Mouse (Mus musculus): ENCODE data around the gene Ly6g6f. TPM values are rescaled to one million over a fixed set of nuclear protein-coding genes. Genes with fewer than 3 reads are reported as not detected.

Ly6g6f gene
- total RNA-seq (2014; fragmentation: Nextera tagmentation) (not detected in 2 replicates), total RNA-seq (2017) (0.23 and 0.27 TPM in 2 replicates), polyA plus RNA-seq (2012) (0.10 and 0.24 TPM in 2 replicates)

- no peak within 1 kb of the TSS for H3K4me3 ChIP-seq (ENCODE audit: low read depth, low read length)
- H3K9me3 ChIP-seq (replicated peaks): no peaks in the 10 kb centered on the region
- H3K36me3 ChIP-seq (replicated peaks): peaks cover 3% of the 10 kb centered on the region
- TF ChIP-seq POLR2AphosphoS5 (IDR thresholded peaks at IDR 0.05; ENCODE audit: insufficient replicate concordance, low read depth, low read length): no peak
- TF ChIP-seq CTCF (IDR thresholded peaks at IDR 0.05; ENCODE audit: low read depth, low read length): no peak
- no peak for TF ChIP-seq GATA1 (IDR thresholded peaks at IDR 0.05; ENCODE audit: borderline replicate concordance, low read length)
- no peak for TF ChIP-seq TAL1 (conservative IDR thresholded peaks at IDR 0.05; ENCODE audit: low read depth, low read length)
- no peak for TF ChIP-seq GATA2 (IDR thresholded peaks at IDR 0.05; ENCODE audit: borderline replicate concordance, low read depth, low read length)
- H3K4me1 ChIP-seq (ENCODE audit: insufficient read depth, low read depth, low read length): peaks cover 64% of the 10 kb centered on the region
- H3K27me3 ChIP-seq (ENCODE audit: insufficient read depth, low read length): no peaks in the 10 kb centered on the region
- ATAC-seq (ENCODE audit: extremely low read depth, insufficient number of reproducible peaks, low FRiP score, poor library complexity, severe bottlenecking) (peak; percentile 38; the same call in 1 of the 2 replicates), DNase-seq (ENCODE audit: low spot score) (no peak)
Measured at GRCm38 (mm10) chr17:35085208-35085865, at the start of gene Ly6g6f. Gene Ly6g6f, minus strand, starts transcription at chr17:35085610.

- Histone ChIP-seq H3K4me1 (ENCODE audit: insufficient read depth, low read depth, low read length) (peaks cover 43% of the 10 kb centered on the region), H3K9me3 (replicated peaks) (no peaks in the 10 kb centered on the region), H3K4me3 (ENCODE audit: low read depth, low read length) (peak within 1 kb of the TSS; percentile 99), H3K27me3 (ENCODE audit: insufficient read depth, low read length) (no peaks in the 10 kb centered on the region), H3K36me3 (replicated peaks) (peaks cover 57% of the 10 kb centered on the region)
- ATAC-seq (ENCODE audit: extremely low read depth, insufficient number of reproducible peaks, low FRiP score, poor library complexity, severe bottlenecking) (peak; percentile 74), DNase-seq (ENCODE audit: low spot score) (peak; percentile 89)
- TF ChIP-seq GATA1 (IDR thresholded peaks at IDR 0.05; ENCODE audit: borderline replicate concordance, low read length): no peak
- TF ChIP-seq POLR2AphosphoS5 (IDR thresholded peaks at IDR 0.05; ENCODE audit: insufficient replicate concordance, low read depth, low read length): no peak
- no peak for TF ChIP-seq GATA2 (IDR thresholded peaks at IDR 0.05; ENCODE audit: borderline replicate concordance, low read depth, low read length)
- TF ChIP-seq CTCF (IDR thresholded peaks at IDR 0.05; ENCODE audit: low read depth, low read length): no peak
- no peak for TF ChIP-seq TAL1 (conservative IDR thresholded peaks at IDR 0.05; ENCODE audit: low read depth, low read length)
Measured at GRCm38 (mm10) chr17:35134801-35135590, 49.6 kb upstream of the Ly6g6f start, which contains the start of gene Bag6. Gene Bag6, plus strand, starts transcription at chr17:35135178.

DNA sequence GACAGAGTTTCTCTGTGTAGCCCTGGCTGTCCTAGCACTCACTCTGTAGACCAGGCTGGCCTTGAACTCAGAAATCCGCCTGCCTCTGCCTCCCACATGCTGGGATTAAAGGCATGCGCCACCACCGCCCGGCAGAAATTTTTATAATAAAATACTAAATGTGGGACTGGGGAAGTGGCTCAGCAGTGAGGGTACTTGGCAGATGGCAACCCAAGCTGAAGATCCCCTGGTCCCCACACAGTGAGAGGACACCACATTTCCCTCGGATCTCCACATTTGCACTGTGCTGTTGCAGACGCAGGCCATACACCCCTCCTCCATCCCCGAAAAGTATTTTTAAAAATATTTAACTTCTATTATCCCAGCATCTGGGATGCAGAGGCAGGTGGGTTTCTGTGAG lies 48.1 kb upstream of the Ly6g6f start:
- ATAC-seq (ENCODE audit: extremely low read depth, insufficient number of reproducible peaks, low FRiP score, poor library complexity, severe bottlenecking) (no peak), DNase-seq (ENCODE audit: low spot score) (no peak)
- peaks cover 55% of the 10 kb centered on the region for H3K36me3 ChIP-seq (replicated peaks)
- H3K9me3 ChIP-seq (replicated peaks): no peaks in the 10 kb centered on the region
- peaks cover 42% of the 10 kb centered on the region for H3K4me1 ChIP-seq (ENCODE audit: insufficient read depth, low read depth, low read length)
- no peaks in the 10 kb centered on the region for H3K27me3 ChIP-seq (ENCODE audit: insufficient read depth, low read length)
- TF ChIP-seq TAL1 (conservative IDR thresholded peaks at IDR 0.05; ENCODE audit: low read depth, low read length) (no peak), POLR2AphosphoS5 (IDR thresholded peaks at IDR 0.05; ENCODE audit: insufficient replicate concordance, low read depth, low read length) (no peak), GATA1 (IDR thresholded peaks at IDR 0.05; ENCODE audit: borderline replicate concordance, low read length) (no peak), CTCF (IDR thresholded peaks at IDR 0.05; ENCODE audit: low read depth, low read length) (no peak), GATA2 (IDR thresholded peaks at IDR 0.05; ENCODE audit: borderline replicate concordance, low read depth, low read length) (no peak)
- no peak overlapping the region; the same call in 1 of the 2 replicates for H3K4me3 ChIP-seq (ENCODE audit: low read depth, low read length)

- Histone ChIP-seq H3K36me3 (replicated peaks) (peaks cover 54% of the 10 kb centered on the region), H3K4me3 (ENCODE audit: low read depth, low read length) (no peak overlapping the region), H3K27me3 (ENCODE audit: insufficient read depth, low read length) (no peaks in the 10 kb centered on the region), H3K4me1 (ENCODE audit: insufficient read depth, low read depth, low read length) (peaks cover 41% of the 10 kb centered on the region), H3K9me3 (replicated peaks) (no peaks in the 10 kb centered on the region)
- ATAC-seq (ENCODE audit: extremely low read depth, insufficient number of reproducible peaks, low FRiP score, poor library complexity, severe bottlenecking) (no peak), DNase-seq (ENCODE audit: low spot score) (no peak)
- TF ChIP-seq CTCF (IDR thresholded peaks at IDR 0.05; ENCODE audit: low read depth, low read length): no peak
- no peak for TF ChIP-seq GATA2 (IDR thresholded peaks at IDR 0.05; ENCODE audit: borderline replicate concordance, low read depth, low read length)
- TF ChIP-seq POLR2AphosphoS5 (IDR thresholded peaks at IDR 0.05; ENCODE audit: insufficient replicate concordance, low read depth, low read length): no peak
- TF ChIP-seq GATA1 (IDR thresholded peaks at IDR 0.05; ENCODE audit: borderline replicate concordance, low read length): no peak
- no peak for TF ChIP-seq TAL1 (conservative IDR thresholded peaks at IDR 0.05; ENCODE audit: low read depth, low read length)
Measured at GRCm38 (mm10) chr17:35132174-35132560, 46.8 kb upstream of the Ly6g6f start.

GRCm38 (mm10) chr17:35131500-35132173 lies 46.2 kb upstream of the Ly6g6f start, which contains the start of gene Apom:
Gene Apom, minus strand, starts transcription at chr17:35132050.
- ATAC-seq (ENCODE audit: extremely low read depth, insufficient number of reproducible peaks, low FRiP score, poor library complexity, severe bottlenecking): no peak
- no peak within 1 kb of the TSS for H3K4me3 ChIP-seq (ENCODE audit: low read depth, low read length)
- no peak for DNase-seq (ENCODE audit: low spot score)

More at GRCm38 (mm10) chr17:35131500-35132173, 46.2 kb upstream of the Ly6g6f start, which contains the start of gene Apom:
- Histone ChIP-seq H3K36me3 (replicated peaks) (peaks cover 53% of the 10 kb centered on the region), H3K9me3 (replicated peaks) (no peaks in the 10 kb centered on the region), H3K27me3 (ENCODE audit: insufficient read depth, low read length) (no peaks in the 10 kb centered on the region), H3K4me1 (ENCODE audit: insufficient read depth, low read depth, low read length) (peaks cover 42% of the 10 kb centered on the region)
- TF ChIP-seq POLR2AphosphoS5 (IDR thresholded peaks at IDR 0.05; ENCODE audit: insufficient replicate concordance, low read depth, low read length): no peak
- no peak for TF ChIP-seq TAL1 (conservative IDR thresholded peaks at IDR 0.05; ENCODE audit: low read depth, low read length)
- TF ChIP-seq CTCF (IDR thresholded peaks at IDR 0.05; ENCODE audit: low read depth, low read length): no peak
- no peak for TF ChIP-seq GATA2 (IDR thresholded peaks at IDR 0.05; ENCODE audit: borderline replicate concordance, low read depth, low read length)
- no peak for TF ChIP-seq GATA1 (IDR thresholded peaks at IDR 0.05; ENCODE audit: borderline replicate concordance, low read length)

All from G1E (cell line).